Mouse (Mus musculus) layer of hippocampus, postnatal 36 days (tissue): ENCODE measurements at regions not wholly inside any gene's neighbourhood (a gene's known extent, or its start where the extent isn't known, plus 50 kb on each side); places are given as distances from the start of the nearest gene placed in this dataset.
A peak's percentile ranks its signal among the peaks of the same experiment; 100 is the strongest.

ENCODE experiments used
- DNase-seq, 2 experiments: peaks; one replicate each; pipeline ENCODE4 v3.0.0; 2022

- no peak for DNase-seq
Measured at GRCm38 (mm10) chr11:27280791-27281190, 687.0 kb upstream of the Vrk2 start.

- peak; percentile 29 to 45 for DNase-seq
Measured at GRCm38 (mm10) chr11:27264253-27264652, 670.5 kb upstream of the Vrk2 start.

- DNase-seq, result no peak
Measured at GRCm38 (mm10) chr11:27258521-27258920, 664.7 kb upstream of the Vrk2 start.

DNA sequence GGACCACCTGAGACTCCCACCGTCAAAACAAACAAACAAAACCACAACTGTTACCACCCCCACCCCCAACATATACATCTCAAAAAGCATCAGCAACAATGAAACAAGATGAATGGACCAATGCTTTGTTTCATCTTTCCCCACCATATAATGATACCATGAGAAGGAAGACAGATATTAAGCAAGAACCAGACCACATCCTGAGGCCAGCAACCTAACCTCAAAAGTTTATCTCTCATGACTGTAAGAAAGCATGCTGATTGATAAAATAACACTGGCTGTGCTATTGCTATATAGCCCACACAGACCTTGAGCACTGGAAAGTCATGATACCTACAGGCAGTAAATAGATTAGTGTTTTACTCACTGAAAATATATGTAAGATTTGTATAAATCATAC lies 642.1 kb upstream of the Vrk2 start:
- DNase-seq, result no peak

DNA sequence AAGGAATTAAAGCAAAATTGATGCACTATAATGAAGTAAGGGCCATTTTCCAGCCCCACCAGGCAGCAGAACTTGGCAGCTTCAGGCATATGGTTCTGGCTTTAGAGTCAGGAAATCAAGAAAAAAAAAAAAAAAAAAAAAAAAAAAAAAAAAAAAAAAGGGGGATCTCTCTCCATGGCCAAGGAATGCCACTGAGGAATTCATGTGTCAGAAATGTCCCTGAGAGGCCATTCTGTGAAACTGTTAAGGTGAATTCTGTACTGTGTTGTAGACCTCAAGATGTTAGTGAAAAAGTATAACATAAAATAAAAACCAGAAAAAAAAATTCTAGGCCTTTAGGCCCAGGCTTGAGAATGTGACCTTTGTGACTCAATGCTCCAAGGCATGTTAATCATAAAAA lies 632.7 kb upstream of the Vrk2 start:
- DNase-seq, result no peak

GRCm38 (mm10) chr11:27222436-27222835 lies 628.6 kb upstream of the Vrk2 start:
- DNase-seq, result no peak

- DNase-seq, result no peak
Measured at GRCm38 (mm10) chr11:27221956-27222355, 628.2 kb upstream of the Vrk2 start.

DNA sequence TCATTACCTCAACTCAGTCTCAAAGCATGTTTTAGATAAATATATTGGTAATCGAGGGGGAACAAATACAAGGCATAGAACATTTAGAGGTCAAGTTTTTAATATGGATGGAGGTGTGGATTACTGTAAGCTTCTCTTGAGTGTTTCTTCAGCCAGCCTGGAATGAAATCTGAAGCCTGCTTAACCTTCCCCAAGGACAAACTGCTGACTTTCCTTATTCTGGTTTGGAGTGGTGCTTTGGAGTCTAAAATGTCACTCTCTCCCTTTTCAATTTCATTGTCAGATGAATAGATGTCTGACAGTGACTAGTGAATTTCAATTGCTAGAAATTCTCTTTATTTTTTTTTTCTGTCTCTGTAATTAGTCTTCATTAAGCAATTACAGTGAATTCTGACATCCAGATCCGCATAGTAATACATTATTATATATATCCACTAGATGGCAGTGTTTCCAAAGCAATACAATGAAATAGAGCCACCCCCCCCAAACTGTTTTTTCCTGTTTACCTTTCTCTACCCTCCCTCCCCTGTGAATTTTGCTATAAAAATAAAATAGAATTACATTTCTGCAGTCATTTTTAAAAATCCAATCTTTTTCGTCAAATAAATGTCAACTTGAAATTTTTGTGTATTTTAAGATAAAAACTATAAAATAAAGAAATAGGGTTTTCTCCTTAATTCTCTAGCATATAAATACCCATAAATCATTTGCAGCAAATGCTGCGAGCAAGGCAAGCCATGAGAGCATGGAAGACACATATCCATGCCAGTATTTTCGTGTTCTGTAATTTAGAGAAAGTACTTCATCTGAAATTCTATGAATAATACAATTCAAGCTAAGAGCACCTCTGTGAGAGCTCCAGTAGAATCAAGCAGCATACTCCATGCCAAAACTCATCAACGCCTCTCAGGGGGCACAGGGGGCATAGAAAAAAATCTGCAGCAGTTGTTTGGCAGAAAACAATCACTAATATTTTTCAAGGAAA lies 626.2 kb upstream of the Vrk2 start:
- DNase-seq, result no peak

GRCm38 (mm10) chr11:27215752-27216151 lies 622.0 kb upstream of the Vrk2 start:
- no peak for DNase-seq

GRCm38 (mm10) chr11:27203330-27204214 lies 609.8 kb upstream of the Vrk2 start:
- no peak for DNase-seq

- no peak for DNase-seq
Measured at GRCm38 (mm10) chr11:27184035-27184434, 590.2 kb upstream of the Vrk2 start.

DNA sequence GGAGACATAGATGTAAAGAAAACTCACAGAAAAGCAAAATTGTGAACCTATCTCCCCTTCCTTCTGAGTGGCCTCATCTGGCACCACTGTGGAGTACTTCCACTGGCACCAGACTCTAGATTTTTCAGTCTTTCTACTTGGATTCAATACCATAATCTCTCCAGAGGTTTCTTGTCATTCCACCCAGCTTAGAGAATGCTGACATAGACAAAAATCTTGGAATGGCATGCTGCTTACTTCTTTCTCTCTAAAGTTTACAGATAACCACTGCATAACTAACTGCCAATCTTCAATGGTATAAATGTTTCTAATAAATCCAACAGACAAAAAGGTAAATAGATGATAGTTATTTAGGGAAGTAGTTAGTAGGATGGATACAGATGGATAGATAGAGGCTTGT lies 589.6 kb upstream of the Vrk2 start:
- DNase-seq, result no peak

DNA sequence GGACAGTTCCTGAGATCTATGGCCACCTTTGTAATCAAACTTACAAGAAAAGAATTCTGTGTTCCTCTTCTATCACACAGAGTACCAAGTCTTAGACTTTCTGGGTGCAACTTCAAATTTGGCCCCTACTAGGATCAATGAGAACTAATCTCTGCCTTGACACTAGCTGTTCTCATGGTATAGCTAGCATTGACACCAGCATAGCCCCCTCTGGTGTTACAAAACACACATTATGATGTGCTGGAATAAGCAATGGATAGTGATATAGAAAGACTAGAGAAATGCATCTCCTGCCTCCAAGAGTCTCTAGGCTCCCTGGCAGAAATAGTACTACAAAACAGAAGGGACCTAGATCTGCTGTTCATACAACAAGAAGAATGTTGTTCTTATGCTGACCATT lies 566.6 kb upstream of the Vrk2 start:
- no peak for DNase-seq
